Mouse (Mus musculus): ENCODE data around the gene Zfp869. TPM values are rescaled to one million over a fixed set of nuclear protein-coding genes. Genes with fewer than 3 reads are reported as not detected.
"Not testable (repeated sequence)": the region's sequence is repeated elsewhere in the genome, so short reads cannot be mapped to it uniquely, and the experiment has no call there.

Zfp869 gene
- polyA plus RNA-seq (2014; fragmentation: Nextera tagmentation; extraction: Ambion mirVana), result 38.0 and 39.6 TPM in 2 replicates

- H3K27me3 ChIP-seq (replicated peaks; ENCODE audit: control insufficient read depth, insufficient read depth, low read length); DNase-seq (ENCODE audit: low spot score); ATAC-seq; H3K4me2 ChIP-seq (ENCODE audit: low read length); H3K4me3 ChIP-seq (ENCODE audit: low read depth, low read length); H3K27ac ChIP-seq (ENCODE audit: low read depth, low read length); H3K9ac ChIP-seq (ENCODE audit: low read length); H3K9me3 ChIP-seq (replicated peaks; ENCODE audit: control insufficient read depth, low read length): not testable (repeated sequence)
- Histone ChIP-seq H3K36me3 (ENCODE audit: control insufficient read depth, insufficient read depth, low read length) (peaks cover 62% of the 10 kb centered on the region), H3K4me1 (ENCODE audit: control insufficient read depth, insufficient read depth, low read length) (peaks cover 10% of the 10 kb centered on the region)
- WGBS, result 95% methylated on average over 8 of the region's 10 CpGs
These were observed at the start of gene Zfp869 for GRCm38 (mm10) chr8:69710624-69711023. Gene Zfp869 (minus strand): TSS chr8:69710724.

- H3K9ac ChIP-seq (ENCODE audit: low read length), result no peak overlapping the region
- ATAC-seq, result no peak
- whole genome bisulfite sequencing, result 96% methylated on average over 5 of the region's 5 CpGs
- H3K4me3 ChIP-seq (ENCODE audit: low read depth, low read length), result no peak overlapping the region
- H3K27me3 ChIP-seq (replicated peaks; ENCODE audit: control insufficient read depth, insufficient read depth, low read length), result no peaks in the 10 kb centered on the region
- no peak overlapping the region for H3K27ac ChIP-seq (ENCODE audit: low read depth, low read length)
- H3K9me3 ChIP-seq (replicated peaks; ENCODE audit: control insufficient read depth, low read length), result no peaks in the 10 kb centered on the region
- DNase-seq (ENCODE audit: low spot score), result no peak
- H3K4me2 ChIP-seq (ENCODE audit: low read length), result no peak overlapping the region
- no peaks in the 10 kb centered on the region for H3K4me1 ChIP-seq (ENCODE audit: control insufficient read depth, insufficient read depth, low read length)
- peaks cover 51% of the 10 kb centered on the region for H3K36me3 ChIP-seq (ENCODE audit: control insufficient read depth, insufficient read depth, low read length)
These were observed 47.8 kb upstream of the Zfp869 start for GRCm38 (mm10) chr8:69758316-69758715.

DNA sequence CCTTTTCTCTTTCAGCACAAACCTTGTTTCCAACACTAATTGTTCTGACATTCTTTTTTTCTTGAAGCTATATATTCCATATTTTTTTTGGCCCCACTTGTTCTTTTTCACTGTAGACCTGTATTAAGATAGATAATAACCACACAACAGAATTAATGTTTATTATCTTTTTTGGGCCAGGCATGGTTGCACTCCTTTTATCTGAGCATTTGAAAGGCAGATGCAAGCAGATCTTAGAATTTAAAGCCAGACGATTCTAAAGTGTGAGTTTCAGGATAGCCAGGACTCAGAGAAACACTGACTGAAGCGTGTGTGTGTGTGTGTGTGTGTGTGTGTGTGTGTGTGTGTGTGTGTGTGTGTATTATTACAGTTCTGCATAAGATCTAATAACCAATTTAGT lies 41.9 kb upstream of the Zfp869 start:
- peaks cover 9% of the 10 kb centered on the region for H3K4me1 ChIP-seq (ENCODE audit: control insufficient read depth, insufficient read depth, low read length)
- H3K27ac ChIP-seq (ENCODE audit: low read depth, low read length), result no peak overlapping the region
- no peaks in the 10 kb centered on the region for H3K27me3 ChIP-seq (replicated peaks; ENCODE audit: control insufficient read depth, insufficient read depth, low read length)
- no peak for DNase-seq (ENCODE audit: low spot score)
- H3K9ac ChIP-seq (ENCODE audit: low read length), result no peak overlapping the region
- H3K9me3 ChIP-seq (replicated peaks; ENCODE audit: control insufficient read depth, low read length), result no peaks in the 10 kb centered on the region
- 96% methylated on average over 2 of the region's 2 CpGs for WGBS
- peaks cover 21% of the 10 kb centered on the region; the same call in 1 of the 2 replicates for H3K36me3 ChIP-seq (ENCODE audit: control insufficient read depth, insufficient read depth, low read length)
- H3K4me2 ChIP-seq (ENCODE audit: low read length), result no peak overlapping the region
- H3K4me3 ChIP-seq (ENCODE audit: low read depth, low read length), result no peak overlapping the region
- ATAC-seq, result no peak

- Histone ChIP-seq H3K4me3 (ENCODE audit: low read depth, low read length) (peak within 1 kb of the TSS; percentile 68), H3K9ac (ENCODE audit: low read length) (peak within 1 kb of the TSS; percentile 87), H3K27ac (ENCODE audit: low read depth, low read length) (peak within 1 kb of the TSS; percentile 98), H3K36me3 (ENCODE audit: control insufficient read depth, insufficient read depth, low read length) (peaks cover 10% of the 10 kb centered on the region; the same call in 1 of the 2 replicates), H3K4me2 (ENCODE audit: low read length) (peak within 1 kb of the TSS; percentile 59), H3K4me1 (ENCODE audit: control insufficient read depth, insufficient read depth, low read length) (peaks cover 9% of the 10 kb centered on the region), H3K9me3 (replicated peaks; ENCODE audit: control insufficient read depth, low read length) (no peaks in the 10 kb centered on the region), H3K27me3 (replicated peaks; ENCODE audit: control insufficient read depth, insufficient read depth, low read length) (no peaks in the 10 kb centered on the region)
- 3% methylated on average over 48 of the region's 48 CpGs for WGBS
- ATAC-seq (peak; percentile 98), DNase-seq (ENCODE audit: low spot score) (peak; percentile 96)
These were observed 39.3 kb upstream of the Zfp869 start, which contains the start of gene Zfp963 for GRCm38 (mm10) chr8:69749544-69750454. Gene Zfp963 (minus strand): TSS chr8:69749970.

DNA sequence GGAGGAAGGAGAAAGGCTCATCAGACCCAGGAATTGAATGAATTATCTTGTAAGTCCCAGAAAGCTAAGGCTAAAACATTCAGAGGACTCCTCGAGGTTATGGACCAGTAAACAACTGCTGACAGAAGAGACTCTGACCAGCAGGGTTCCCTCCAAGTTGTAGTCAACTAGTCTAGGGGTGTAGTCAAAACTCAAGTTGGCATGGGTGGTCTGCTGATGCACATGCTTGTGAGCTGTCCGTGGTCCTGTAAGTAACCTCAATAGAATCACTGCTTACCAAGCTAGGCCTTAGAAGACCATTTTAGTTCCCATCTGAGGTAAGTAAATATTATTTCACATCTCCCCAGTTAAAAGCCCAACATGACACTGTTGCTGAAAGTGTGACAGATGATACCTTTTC lies 30.7 kb upstream of the Zfp869 start:
- Histone ChIP-seq H3K4me1 (ENCODE audit: control insufficient read depth, insufficient read depth, low read length) (no peaks in the 10 kb centered on the region), H3K27me3 (replicated peaks; ENCODE audit: control insufficient read depth, insufficient read depth, low read length) (no peaks in the 10 kb centered on the region), H3K36me3 (ENCODE audit: control insufficient read depth, insufficient read depth, low read length) (peaks cover 18% of the 10 kb centered on the region), H3K4me2 (ENCODE audit: low read length) (no peak overlapping the region), H3K27ac (ENCODE audit: low read depth, low read length) (no peak overlapping the region), H3K9ac (ENCODE audit: low read length) (no peak overlapping the region), H3K9me3 (replicated peaks; ENCODE audit: control insufficient read depth, low read length) (no peaks in the 10 kb centered on the region), H3K4me3 (ENCODE audit: low read depth, low read length) (no peak overlapping the region)
- 80% methylated on average over 2 of the region's 2 CpGs for WGBS
- DNase-seq (ENCODE audit: low spot score) (no peak), ATAC-seq (no peak)

GRCm38 (mm10) chr8:69740763-69741162 lies 30.2 kb upstream of the Zfp869 start:
- Histone ChIP-seq H3K27me3 (replicated peaks; ENCODE audit: control insufficient read depth, insufficient read depth, low read length) (no peaks in the 10 kb centered on the region), H3K27ac (ENCODE audit: low read depth, low read length) (no peak overlapping the region), H3K4me1 (ENCODE audit: control insufficient read depth, insufficient read depth, low read length) (no peaks in the 10 kb centered on the region), H3K9me3 (replicated peaks; ENCODE audit: control insufficient read depth, low read length) (no peaks in the 10 kb centered on the region), H3K9ac (ENCODE audit: low read length) (no peak overlapping the region), H3K36me3 (ENCODE audit: control insufficient read depth, insufficient read depth, low read length) (peaks cover 18% of the 10 kb centered on the region), H3K4me3 (ENCODE audit: low read depth, low read length) (no peak overlapping the region), H3K4me2 (ENCODE audit: low read length) (no peak overlapping the region)
- no peak for ATAC-seq
- 85% methylated on average over 6 of the region's 6 CpGs for WGBS
- no peak for DNase-seq (ENCODE audit: low spot score)

DNA sequence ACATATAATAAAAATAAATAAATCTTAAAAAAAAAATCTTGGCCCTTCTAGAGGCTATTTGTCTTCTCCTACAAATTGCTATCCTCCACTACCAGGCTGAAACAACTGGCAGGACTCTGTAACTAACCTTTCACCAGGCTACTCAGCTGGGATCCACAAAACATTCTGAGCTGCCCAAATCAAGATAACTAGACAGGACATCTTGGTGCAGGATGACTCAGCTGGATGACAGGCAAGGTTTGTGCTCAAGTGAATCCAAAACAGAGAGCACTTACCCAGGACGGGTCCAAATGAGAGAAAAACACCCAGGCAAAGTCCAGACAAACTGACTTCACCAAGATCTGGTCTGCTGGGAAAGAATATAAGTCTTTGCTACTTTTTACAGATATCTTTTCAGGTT lies 25.0 kb upstream of the Zfp869 start:
- H3K27me3 ChIP-seq (replicated peaks; ENCODE audit: control insufficient read depth, insufficient read depth, low read length), result no peaks in the 10 kb centered on the region
- H3K4me1 ChIP-seq (ENCODE audit: control insufficient read depth, insufficient read depth, low read length), result no peaks in the 10 kb centered on the region
- H3K27ac ChIP-seq (ENCODE audit: low read depth, low read length), result no peak overlapping the region
- no peak overlapping the region for H3K4me2 ChIP-seq (ENCODE audit: low read length)
- H3K9me3 ChIP-seq (replicated peaks; ENCODE audit: control insufficient read depth, low read length), result no peaks in the 10 kb centered on the region
- WGBS, result 87% methylated on average over 1 of the region's 1 CpGs
- no peak overlapping the region for H3K4me3 ChIP-seq (ENCODE audit: low read depth, low read length)
- DNase-seq (ENCODE audit: low spot score) (no peak), ATAC-seq (no peak)
- no peaks in the 10 kb centered on the region for H3K36me3 ChIP-seq (ENCODE audit: control insufficient read depth, insufficient read depth, low read length)
- no peak overlapping the region for H3K9ac ChIP-seq (ENCODE audit: low read length)

- no peak overlapping the region for H3K9ac ChIP-seq (ENCODE audit: low read length)
- peak overlapping the region; percentile 56 for H3K4me2 ChIP-seq (ENCODE audit: low read length)
- peak; percentile 35 for ATAC-seq
- peak overlapping the region; percentile 86 for H3K4me3 ChIP-seq (ENCODE audit: low read depth, low read length)
- peak overlapping the region; percentile 63; the same call in 1 of the 2 replicates for H3K27ac ChIP-seq (ENCODE audit: low read depth, low read length)
- H3K36me3 ChIP-seq (ENCODE audit: control insufficient read depth, insufficient read depth, low read length), result peaks cover 9% of the 10 kb centered on the region; the same call in 1 of the 2 replicates
- peaks cover 10% of the 10 kb centered on the region for H3K4me1 ChIP-seq (ENCODE audit: control insufficient read depth, insufficient read depth, low read length)
- no peaks in the 10 kb centered on the region for H3K9me3 ChIP-seq (replicated peaks; ENCODE audit: control insufficient read depth, low read length)
- DNase-seq (ENCODE audit: low spot score), result no peak
- WGBS, result 44% methylated on average over 5 of the region's 5 CpGs
- H3K27me3 ChIP-seq (replicated peaks; ENCODE audit: control insufficient read depth, insufficient read depth, low read length), result no peaks in the 10 kb centered on the region
These were observed 6.7 kb upstream of the Zfp869 start for GRCm38 (mm10) chr8:69717232-69717580.

All from forebrain, embryonic 14.5 days (tissue).